Comparison of ENCODE assay signal across 11 mouse cellular contexts in the genomic region with DNA sequence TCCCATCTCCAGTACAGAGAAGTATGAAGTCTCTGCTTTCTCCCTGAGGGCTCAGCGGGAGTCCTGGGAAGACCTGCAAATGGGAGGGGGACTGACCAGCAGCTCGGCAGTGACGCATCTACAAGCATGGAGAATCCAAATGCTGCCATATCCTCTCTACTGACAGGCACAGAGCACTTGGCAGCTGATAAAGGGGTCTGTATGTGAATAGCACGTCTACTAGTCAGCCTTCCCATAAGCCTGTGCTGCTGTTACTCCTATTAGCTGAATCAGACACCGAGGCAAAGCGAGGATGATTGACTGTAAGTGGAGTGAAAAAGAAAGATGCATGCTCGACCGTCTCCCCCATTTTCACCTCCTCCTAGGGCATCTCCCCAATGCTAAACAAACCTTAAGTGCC.
"Had no signal": no experiment of that assay in that cellular context is flagged by ENCODE, and none has a peak within 500 bp of the region (broad histone marks: within the 10 kb centered on the region; RNA-seq: fewer than 3 reads in every experiment).

No protein-coding gene starts in this region.

- H3K9ac ChIP-seq: kidney, embryonic 15.5 days; limb, embryonic 13.5 days; liver, embryonic 14.5 days; neural tube, embryonic 15.5 days had no signal

- H3K27me3 ChIP-seq: limb, embryonic 13.5 days; neural tube, embryonic 15.5 days had no signal

- H3K9me3 ChIP-seq: kidney, embryonic 15.5 days; limb, embryonic 13.5 days; neural tube, embryonic 15.5 days had no signal

- H3K4me1 ChIP-seq: kidney, embryonic 15.5 days; limb, embryonic 13.5 days had no signal

- H3K4me3 ChIP-seq: kidney, embryonic 15.5 days; limb, embryonic 13.5 days; myocyte; neural tube, embryonic 15.5 days had no signal

- H3K27ac ChIP-seq: kidney, embryonic 15.5 days; limb, embryonic 13.5 days; liver, embryonic 14.5 days; neural tube, embryonic 15.5 days had no signal

- H3K36me3 ChIP-seq: kidney, embryonic 15.5 days; limb, embryonic 13.5 days; neural tube, embryonic 15.5 days had no signal

- H3K4me2 ChIP-seq: kidney, embryonic 15.5 days; limb, embryonic 13.5 days; neural tube, embryonic 15.5 days had no signal

- DNase-seq: kidney, postnatal 14 days; lung, adult 18-20 months; right cerebral cortex, postnatal 4 days; spleen, adult 18-20 months; thymus, adult 18-20 months; thymus, postnatal 25 days had no signal
